Mouse (Mus musculus) inflammation-experienced regulatory T-cells (primary cell): ENCODE results near the gene Ptpn20. TPM values are rescaled to one million over a fixed set of nuclear protein-coding genes. Genes with fewer than 3 reads are reported as not detected.

Source experiments
- polyA plus RNA-seq, 2 experiments: library from polyadenylated mRNA; unstranded; fragments of 100-300 nt; shearing (Covaris generic); gene quantifications; one replicate each; pipeline ENCODE4 v1.2.1; 2017

Gene Ptpn20
- not detected for polyA plus RNA-seq

DNA sequence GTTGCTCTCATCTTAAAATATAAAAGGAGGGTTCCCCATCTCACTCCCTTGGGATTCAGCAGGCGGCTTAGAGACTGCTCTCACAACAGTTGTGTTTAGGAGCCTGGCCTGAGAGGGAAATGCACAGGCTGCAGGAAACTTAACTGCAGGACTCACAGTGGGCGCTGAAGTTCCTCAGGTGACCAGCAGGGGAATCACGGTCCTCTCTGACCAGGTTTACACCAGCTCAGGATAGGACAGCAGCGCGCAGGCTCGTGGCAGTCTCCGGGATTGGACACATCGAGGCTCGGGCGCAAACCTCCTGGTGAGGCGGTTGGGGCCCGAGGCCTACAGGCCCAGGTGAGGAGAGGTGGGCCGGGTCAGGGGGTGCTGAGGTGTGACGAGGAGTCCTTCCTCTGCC is at the start of gene Ptpn20:
Gene Ptpn20 (plus strand): TSS at position 257 of the 400 bp plus-strand sequence.

Other genes starting within 250 kb of the Ptpn20 start
- gene Mapk8, start 142.0 kb upstream of the Ptpn20 start, polyA plus RNA-seq = 1 to 10 TPM; 6.1 to 7.9 TPM
- 1 to 10 TPM in 1 of 2 experiments, under 1 TPM in 1; 0.28 to 1.4 TPM for gene Frmpd2, start 117.5 kb upstream of the Ptpn20 start, polyA plus RNA-seq